15 mouse cellular contexts compared by ENCODE assay signal in genomic region chr3:144933625-144934024, GRCm38 (mm10). TPM values are rescaled to one million over a fixed set of nuclear protein-coding genes. Genes with fewer than 3 reads are reported as not detected.
"Had no signal": no experiment of that assay in that cellular context is flagged by ENCODE, and none has a peak within 500 bp of the region (broad histone marks: within the 10 kb centered on the region; RNA-seq: fewer than 3 reads in every experiment).

No protein-coding gene starts in this region.

RNA-seq across cellular contexts. Expression of gene Clca4b, which starts 1.3 kb away (rescaled TPM):
- total RNA-seq: megakaryocyte progenitor cell, adult 5-6 weeks; midbrain, postnatal 0 days; monocyte, adult 5-6 weeks had no signal
- polyA plus RNA-seq: lung, embryonic 14.5 days; lung, embryonic 16.5 days; midbrain, embryonic 11.5 days; midbrain, embryonic 13.5 days; midbrain, embryonic 15.5 days; midbrain, postnatal 0 days; neural tube, embryonic 13.5 days; neural tube, embryonic 15.5 days; spleen, adult 2 months; stomach, postnatal 0 days; testis, adult 2 months; urinary bladder, adult 2 months had no signal

RNA-seq across cellular contexts. Expression of gene Clca4a, which starts 41.2 kb away (rescaled TPM):
- total RNA-seq: megakaryocyte progenitor cell, adult 5-6 weeks; midbrain, postnatal 0 days; monocyte, adult 5-6 weeks had no signal
- polyA plus RNA-seq: liver, embryonic 16.5 days; lung, embryonic 14.5 days; lung, embryonic 16.5 days; midbrain, embryonic 11.5 days; midbrain, embryonic 13.5 days; neural tube, embryonic 13.5 days; neural tube, embryonic 15.5 days; spleen, adult 2 months; testis, adult 2 months had no signal
